Mouse (Mus musculus): ENCODE measurements around the gene Nxpe3.

DNA sequence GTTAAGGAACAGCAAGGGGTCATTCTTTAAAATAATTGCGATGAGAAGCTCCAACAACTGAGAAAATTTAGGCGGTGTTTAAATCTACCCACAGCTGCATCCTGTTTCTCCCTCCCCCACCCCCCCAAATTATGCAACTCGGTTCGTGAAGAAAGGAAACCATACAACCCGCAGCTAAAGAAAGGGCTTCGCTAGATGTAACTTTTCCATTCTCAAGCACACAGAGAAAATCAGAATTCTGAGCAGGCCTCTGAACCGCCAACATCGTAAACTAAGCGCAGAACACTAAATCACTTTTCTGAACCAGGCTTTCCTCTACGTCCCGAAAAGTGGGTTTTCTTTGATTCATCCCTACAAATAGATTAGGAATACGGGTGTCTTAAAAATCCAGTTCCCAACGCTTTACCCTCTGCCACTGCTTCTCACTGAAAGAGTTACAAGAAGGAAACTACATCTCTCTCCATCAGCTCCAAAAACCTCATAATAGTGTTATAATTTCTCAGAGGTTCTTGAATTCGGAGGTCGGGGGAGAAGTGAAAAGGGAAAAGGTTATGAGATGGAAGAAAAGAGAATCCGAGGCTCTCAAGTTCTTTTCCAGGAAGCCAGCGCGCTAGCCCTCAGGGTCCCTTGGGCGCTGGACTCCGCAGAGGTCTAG, 74.0 kb downstream of the Nxpe3 start:
- TF ChIP-seq CTCF (IDR thresholded peaks at IDR 0.05; ENCODE audit: borderline replicate concordance, extremely low read depth, insufficient read depth, insufficient read length) (no peak), POLR2A (IDR thresholded peaks at IDR 0.05; ENCODE audit: borderline replicate concordance, extremely low read depth, insufficient read depth, insufficient read length, poor library complexity, severe bottlenecking) (no peak)

Measured in brain, embryonic 14.5 days (tissue).